Mouse (Mus musculus) lung, postnatal 0 days (tissue): Measurements from ENCODE around the gene S100a8.

Source experiments
- CTCF ChIP-seq: IDR thresholded peaks from 2 replicates; pipeline ENCODE4 v1.5.1; 2016; ENCODE audit warnings: antibody characterized with exemption, mild to moderate bottlenecking
- EP300 ChIP-seq: IDR thresholded peaks from 2 replicates; pipeline ENCODE4 v1.6.1; 2016; ENCODE audit warnings: antibody characterized with exemption, mild to moderate bottlenecking, control low read depth

GRCm38 (mm10) chr3:90623435-90624071 is 45.2 kb upstream of the S100a8 start:
- TF ChIP-seq CTCF (no peak), EP300 (no peak)
